Mouse (Mus musculus): ENCODE measurements at regions not wholly inside any gene's neighbourhood (a gene's known extent, or its start where the extent isn't known, plus 50 kb on each side); places are given as distances from the start of the nearest gene placed in this dataset.
"Not testable (repeated sequence)": the region's sequence is repeated elsewhere in the genome, so short reads cannot be mapped to it uniquely, and the experiment has no call there.

- 12% methylated on average over 10 of the region's 47 CpGs for WGBS (ENCODE audit: insufficient replicate concordance)
- not testable (repeated sequence) for H3K27ac ChIP-seq (ENCODE audit: low read depth); H3K27me3 ChIP-seq (ENCODE audit: insufficient read depth, low read length); H3K4me2 ChIP-seq (ENCODE audit: low read depth, low read length); H3K9ac ChIP-seq (replicated peaks); H3K36me3 ChIP-seq (replicated peaks; ENCODE audit: insufficient read depth, low read length); H3K4me3 ChIP-seq (ENCODE audit: low read depth, low read length); H3K9me3 ChIP-seq (ENCODE audit: low read length); H3K4me1 ChIP-seq (ENCODE audit: insufficient read depth); ATAC-seq
- peak; percentile 5 for DNase-seq
Measured at GRCm38 (mm10) chr12:22156467-22157037, 739.1 kb upstream of the Ywhaq start.

- not testable (repeated sequence) for H3K4me3 ChIP-seq (ENCODE audit: low read depth, low read length); H3K9ac ChIP-seq (replicated peaks); H3K4me2 ChIP-seq (ENCODE audit: low read depth, low read length); H3K27me3 ChIP-seq (ENCODE audit: insufficient read depth, low read length); ATAC-seq; H3K4me1 ChIP-seq (ENCODE audit: insufficient read depth); H3K9me3 ChIP-seq (ENCODE audit: low read length); H3K36me3 ChIP-seq (replicated peaks; ENCODE audit: insufficient read depth, low read length); DNase-seq; H3K27ac ChIP-seq (ENCODE audit: low read depth)
- whole genome bisulfite sequencing (ENCODE audit: insufficient replicate concordance) = 71% methylated on average over 4 of the region's 8 CpGs
Measured at GRCm38 (mm10) chr12:22155341-22155740, 737.9 kb upstream of the Ywhaq start.

Measured in liver, postnatal 0 days (tissue).